Mouse (Mus musculus) MEL (cell line): ENCODE data around the gene Gm13272. TPM values are rescaled to one million over a fixed set of nuclear protein-coding genes. Genes with fewer than 3 reads are reported as not detected.
"Not testable (repeated sequence)": the region's sequence is repeated elsewhere in the genome, so short reads cannot be mapped to it uniquely, and the experiment has no call there.

ENCODE experiments used
- DNase-seq: peaks from one replicate; pipeline ENCODE4 v3.0.0; 2011; ENCODE audit warnings: low read depth, low spot score
- H3K27ac ChIP-seq: 2 replicates; pipeline ENCODE4 v1.5.1; 2012; ENCODE audit warnings: low read depth, mild to moderate bottlenecking, control low read depth, low read length, moderate library complexity; ENCODE audit not compliant: control insufficient read depth
- H3K27me3 ChIP-seq, 2 experiments: fragments of 150-350 bp in 1 of 2; sonication (generic) in 1 of 2; 2 replicates each; pipeline ENCODE4 v1.6.1; 2012; ENCODE audit warnings: low read length in 2 of 2, mild to moderate bottlenecking in 2 of 2, improper control_type of control experiment in 1 of 2, moderate library complexity in 1 of 2; ENCODE audit not compliant: insufficient read depth in 2 of 2, control insufficient read depth in 1 of 2
- H3K36me3 ChIP-seq, 2 experiments: 2 replicates each; pipeline ENCODE4 v1.6.1; 2012 to 2014; ENCODE audit warnings: low read length in 2 of 2, improper control_type of control experiment in 1 of 2, inconsistent platforms in 1 of 2, mild to moderate bottlenecking in 1 of 2; ENCODE audit not compliant: insufficient read depth in 2 of 2, control insufficient read depth in 1 of 2
- H3K4me1 ChIP-seq, 2 experiments: fragments of 150-350 bp in 1 of 2; sonication (generic) in 1 of 2; 2 replicates each; pipeline ENCODE4 v1.6.1; 2012; ENCODE audit warnings: low read length in 2 of 2, improper control_type of control experiment in 1 of 2, mild to moderate bottlenecking in 1 of 2; ENCODE audit not compliant: insufficient read depth in 2 of 2, control insufficient read depth in 1 of 2
- H3K4me3 ChIP-seq, 2 experiments: fragments of 150-350 bp in 1 of 2; sonication (generic) in 1 of 2; 2 replicates each; pipeline ENCODE4 v1.5.1; 2012; ENCODE audit warnings: low read depth in 2 of 2, low read length in 2 of 2, mild to moderate bottlenecking in 2 of 2, moderate library complexity in 2 of 2, control low read depth in 1 of 2, improper control_type of control experiment in 1 of 2; ENCODE audit not compliant: control insufficient read depth in 1 of 2, insufficient read depth in 1 of 2
- H3K79me2 ChIP-seq: 2 replicates; pipeline ENCODE4 v1.6.1; 2012; ENCODE audit warnings: mild to moderate bottlenecking, low read length, moderate library complexity; ENCODE audit not compliant: control insufficient read depth, poor library complexity, insufficient read depth
- H3K9ac ChIP-seq: 2 replicates; pipeline ENCODE4 v1.6.1; 2012; ENCODE audit warnings: low read depth, mild to moderate bottlenecking, control low read depth, low read length, moderate library complexity; ENCODE audit not compliant: control insufficient read depth, poor library complexity, severe bottlenecking
- H3K9me3 ChIP-seq: fragments of 150-350 bp; sonication (generic); replicated peaks from 2 replicates; pipeline ENCODE4 v1.6.1; 2012; ENCODE audit warnings: mild to moderate bottlenecking, low read length, improper control_type of control experiment, moderate library complexity; ENCODE audit not compliant: insufficient read depth
- BHLHE40 ChIP-seq: IDR thresholded peaks from 2 replicates; pipeline ENCODE4 v1.6.1; 2012; ENCODE audit warnings: low read depth, mild to moderate bottlenecking, inconsistent platforms, low read length, improper control_type of control experiment, borderline replicate concordance
- CHD1 ChIP-seq: IDR thresholded peaks from 2 replicates; pipeline ENCODE4 v1.6.1; 2012; ENCODE audit warnings: low read depth, mild to moderate bottlenecking, inconsistent platforms, low read length, improper control_type of control experiment
- CTCF ChIP-seq, 3 experiments: IDR thresholded peaks in 2 of 3; conservative IDR thresholded peaks in 1 of 3; 2 replicates each; pipeline ENCODE4 v1.5.1; 2011 to 2012; ENCODE audit warnings: low read length in 3 of 3, low read depth in 2 of 3, mild to moderate bottlenecking in 2 of 3, improper control_type of control experiment in 1 of 3, inconsistent platforms in 1 of 3, mixed read lengths in 1 of 3, moderate library complexity in 1 of 3; ENCODE audit not compliant: control insufficient read depth in 1 of 3, insufficient read depth in 1 of 3, poor library complexity in 1 of 3, severe bottlenecking in 1 of 3
- E2F4 ChIP-seq: IDR thresholded peaks from 2 replicates; pipeline ENCODE4 v1.6.1; 2011; ENCODE audit warnings: low read depth, low read length, improper control_type of control experiment, borderline replicate concordance
- ELF1 ChIP-seq: IDR thresholded peaks from 2 replicates; pipeline ENCODE4 v1.6.1; 2014; ENCODE audit warnings: low read depth, mild to moderate bottlenecking, inconsistent platforms, low read length, improper control_type of control experiment, moderate library complexity
- EP300 ChIP-seq, 2 experiments: IDR thresholded peaks; 2 replicates each; pipeline ENCODE4 v1.6.1; 2011; ENCODE audit warnings: improper control_type of control experiment in 2 of 2, low read length in 2 of 2, low read depth in 1 of 2, mild to moderate bottlenecking in 1 of 2
- GATA1 ChIP-seq: IDR thresholded peaks from 2 replicates; pipeline ENCODE4 v1.6.1; 2011; ENCODE audit warnings: low read depth, low read length, improper control_type of control experiment
- HCFC1 ChIP-seq: IDR thresholded peaks from 2 replicates; pipeline ENCODE4 v1.6.1; 2012; ENCODE audit warnings: low read depth, mild to moderate bottlenecking, inconsistent platforms, low read length, improper control_type of control experiment, moderate library complexity
- KAT2A ChIP-seq: conservative IDR thresholded peaks from 2 replicates; pipeline ENCODE4 v1.6.1; 2012; ENCODE audit warnings: low read depth, low read length, improper control_type of control experiment, inconsistent platforms
- MAFK ChIP-seq: IDR thresholded peaks from 2 replicates; pipeline ENCODE4 v1.6.1; 2011; ENCODE audit warnings: low read depth, mild to moderate bottlenecking, low read length, improper control_type of control experiment, borderline replicate concordance
- MAX ChIP-seq: IDR thresholded peaks from 2 replicates; pipeline ENCODE4 v1.6.1; 2011; ENCODE audit warnings: low read length, improper control_type of control experiment
- RAD21 ChIP-seq: IDR thresholded peaks from 2 replicates; pipeline ENCODE4 v1.6.1; 2011; ENCODE audit warnings: mild to moderate bottlenecking, low read depth, low read length, improper control_type of control experiment
- SMC3 ChIP-seq: IDR thresholded peaks from 2 replicates; pipeline ENCODE4 v1.6.1; 2011; ENCODE audit warnings: low read depth, low read length, improper control_type of control experiment
- TAL1 ChIP-seq: IDR thresholded peaks from 2 replicates; pipeline ENCODE4 v1.6.1; 2012; ENCODE audit warnings: mild to moderate bottlenecking, inconsistent platforms, low read length, moderate library complexity, mixed read lengths
- TBP ChIP-seq: IDR thresholded peaks from 2 replicates; pipeline ENCODE4 v1.8.0; 2011; ENCODE audit warnings: low read depth, low read length, improper control_type of control experiment
- TCF12 ChIP-seq: IDR thresholded peaks from 2 replicates; pipeline ENCODE4 v1.6.1; 2014; ENCODE audit warnings: low read depth, mild to moderate bottlenecking, inconsistent platforms, low read length, improper control_type of control experiment, moderate library complexity
- ZKSCAN1 ChIP-seq: IDR thresholded peaks from 2 replicates; pipeline ENCODE4 v1.6.1; 2012; ENCODE audit warnings: low read depth, mild to moderate bottlenecking, inconsistent platforms, low read length, improper control_type of control experiment, moderate library complexity
- ZNF384 ChIP-seq: IDR thresholded peaks from 2 replicates; pipeline ENCODE4 v1.6.1; 2012; ENCODE audit warnings: low read depth, mild to moderate bottlenecking, inconsistent platforms, low read length, improper control_type of control experiment
- polyA plus RNA-seq, 2 experiments: library from polyadenylated mRNA; stranded (reverse) in 1 of 2; unstranded in 1 of 2; fragments of >175 nt in 1 of 2; fragments of >200 nt in 1 of 2; gene quantifications; 2 replicates each; pipeline versions ENCODE4 v1.2.1 to v1.2.4; 2012; ENCODE audit warnings: low replicate concordance in 2 of 2, low read depth in 1 of 2; ENCODE audit not compliant: insufficient read length in 2 of 2, insufficient read depth in 1 of 2, missing spikeins in 1 of 2
- total RNA-seq: library from RNA; depleted of rRNA; stranded (reverse); fragments of 300-350 nt; gene quantifications from 2 replicates; pipeline ENCODE4 v1.2.3, GENCODE M21; 2012

The Gm13272 gene
- total and polyA plus RNA-seq, 3 experiments: not detected

DNA sequence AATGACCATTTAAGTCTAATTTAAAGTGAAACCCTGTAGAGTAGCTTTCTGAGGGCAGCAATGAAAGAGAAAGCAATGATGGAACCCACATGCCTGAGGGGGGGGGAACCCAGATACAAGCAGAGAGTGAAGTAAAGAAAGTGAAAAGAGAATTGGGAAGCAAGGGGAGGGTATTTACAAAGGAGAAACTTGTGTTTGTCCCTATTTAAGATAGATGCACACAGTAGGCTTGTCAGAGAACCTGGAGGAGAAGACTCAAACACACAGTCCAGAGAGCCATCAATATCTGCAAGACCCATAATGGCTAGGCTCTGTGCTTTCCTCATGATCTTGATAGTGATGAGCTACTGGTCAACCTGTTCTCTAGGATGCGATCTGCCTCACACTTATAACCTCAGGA, 40.0 kb downstream of the Gm13272 start, which contains the start of gene Ifna11:
Gene Ifna11, plus strand, starts transcription at position 301 of the 400 bp plus-strand sequence.
- no peak within 1 kb of the TSS for H3K4me3 ChIP-seq
- H3K36me3 ChIP-seq: no peaks in the 10 kb centered on the region
- no peak for TF ChIP-seq BHLHE40
- TF ChIP-seq KAT2A: no peak
- TF ChIP-seq GATA1: no peak
- TF ChIP-seq TAL1: no peak
- TF ChIP-seq EP300 (IDR thresholded peaks at IDR 0.05; ENCODE audit: low read depth in 1 of 2, low read length in 2 of 2): no peak
- no peak for TF ChIP-seq MAX
- TF ChIP-seq ZNF384: no peak
- TF ChIP-seq CHD1: no peak
- no peak for TF ChIP-seq SMC3
- TF ChIP-seq MAFK: no peak
- TF ChIP-seq HCFC1: no peak
- TF ChIP-seq ZKSCAN1: no peak
- H3K9ac ChIP-seq: no peak within 1 kb of the TSS
- H3K9me3 ChIP-seq: no peaks in the 10 kb centered on the region
- H3K27me3 ChIP-seq: peaks cover 2 to 17% of the 10 kb centered on the region in 2 experiments; a peak in 3 of 4 replicates
- no peaks in the 10 kb centered on the region for H3K4me1 ChIP-seq
- no peaks in the 10 kb centered on the region for H3K79me2 ChIP-seq
- no peak for DNase-seq
- H3K27ac ChIP-seq: no peak within 1 kb of the TSS

DNA sequence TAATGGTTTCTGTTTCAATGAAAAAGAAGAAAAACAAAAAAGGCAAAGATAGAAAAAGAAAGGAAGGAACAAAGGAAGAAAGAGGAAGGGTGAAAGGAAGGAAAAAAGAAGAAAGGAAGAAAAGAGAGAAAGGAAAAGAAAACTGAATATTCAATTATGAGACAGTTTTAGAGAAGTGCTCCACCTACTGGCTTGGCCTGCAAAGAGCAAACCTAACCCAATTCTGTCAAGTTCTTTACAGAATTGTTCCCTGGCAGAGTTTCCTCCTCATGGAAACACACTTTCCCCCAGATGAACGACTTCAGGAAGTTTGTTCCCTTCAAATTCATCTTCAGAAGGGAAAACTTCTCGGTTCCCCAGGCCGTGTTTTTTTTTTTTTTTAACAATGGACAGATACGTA, 43.3 kb downstream of the Gm13272 start:
- peak; percentile 15 for DNase-seq
- TF ChIP-seq CTCF (IDR thresholded peaks at IDR 0.05 in 2 of 3, conservative IDR thresholded peaks at IDR 0.05 in 1 of 3; ENCODE audit: control insufficient read depth in 1 of 3, insufficient read depth in 1 of 3, low read depth in 2 of 3, low read length in 3 of 3, poor library complexity in 1 of 3, severe bottlenecking in 1 of 3) (peak in 2 of 3 experiments; percentile 52 to 55; a peak in 4 of 6 replicates), TCF12 (no peak), TBP (no peak), BHLHE40 (no peak), ELF1 (no peak), E2F4 (no peak), MAFK (no peak), RAD21 (no peak)
- TF ChIP-seq, all 39 proteins: peak for 1
- H3K79me2 ChIP-seq: no peaks in the 10 kb centered on the region

DNA sequence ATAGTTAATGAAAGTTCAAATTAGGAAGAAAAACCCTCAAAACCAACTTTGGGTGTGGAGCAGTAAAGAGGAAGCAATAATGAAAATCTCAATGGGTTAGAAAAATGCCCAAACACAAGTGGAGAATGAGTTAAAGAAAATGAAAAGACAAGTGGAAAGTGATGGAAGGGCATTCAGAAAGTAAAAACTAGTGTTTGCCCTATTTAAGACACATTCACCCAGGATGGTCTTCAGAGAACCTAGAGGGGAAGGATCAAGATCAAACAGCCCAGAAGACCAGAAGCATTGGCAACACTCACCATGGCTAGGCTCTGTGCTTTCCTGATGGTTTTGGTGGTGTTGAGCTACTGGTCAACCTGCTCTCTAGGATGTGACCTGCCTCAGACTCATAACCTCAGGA, 47.5 kb downstream of the Gm13272 start, which contains the start of gene Ifna6:
Gene Ifna6, plus strand, starts transcription at position 301 of the 400 bp plus-strand sequence.
- not testable (repeated sequence) for H3K9ac ChIP-seq, H3K36me3 ChIP-seq, H3K79me2 ChIP-seq, H3K27ac ChIP-seq, H3K4me1 ChIP-seq, H3K27me3 ChIP-seq, H3K9me3 ChIP-seq, H3K4me3 ChIP-seq, DNase-seq

More for the DNA sequence above, 43.3 kb downstream of the Gm13272 start:
- H3K9ac ChIP-seq: no peak overlapping the region
- H3K9me3 ChIP-seq: no peaks in the 10 kb centered on the region
- no peaks in the 10 kb centered on the region for H3K4me1 ChIP-seq
- H3K27ac ChIP-seq: no peak overlapping the region
- H3K4me3 ChIP-seq: no peak overlapping the region
- H3K36me3 ChIP-seq: no peaks in the 10 kb centered on the region
- peaks cover 0 to 8% of the 10 kb centered on the region in 2 experiments; a peak in 3 of 4 replicates for H3K27me3 ChIP-seq
